Mouse (Mus musculus): ENCODE measurements around the gene Rara. TPM values are rescaled to one million over a fixed set of nuclear protein-coding genes. Genes with fewer than 3 reads are reported as not detected.
A peak's percentile ranks its signal among the peaks of the same experiment; 100 is the strongest.
"Not testable (repeated sequence)": the region's sequence is repeated elsewhere in the genome, so short reads cannot be mapped to it uniquely, and the experiment has no call there.

Rara gene
- polyA plus RNA-seq, 1 experiment from 2014 or later = 17.3 TPM

DNA sequence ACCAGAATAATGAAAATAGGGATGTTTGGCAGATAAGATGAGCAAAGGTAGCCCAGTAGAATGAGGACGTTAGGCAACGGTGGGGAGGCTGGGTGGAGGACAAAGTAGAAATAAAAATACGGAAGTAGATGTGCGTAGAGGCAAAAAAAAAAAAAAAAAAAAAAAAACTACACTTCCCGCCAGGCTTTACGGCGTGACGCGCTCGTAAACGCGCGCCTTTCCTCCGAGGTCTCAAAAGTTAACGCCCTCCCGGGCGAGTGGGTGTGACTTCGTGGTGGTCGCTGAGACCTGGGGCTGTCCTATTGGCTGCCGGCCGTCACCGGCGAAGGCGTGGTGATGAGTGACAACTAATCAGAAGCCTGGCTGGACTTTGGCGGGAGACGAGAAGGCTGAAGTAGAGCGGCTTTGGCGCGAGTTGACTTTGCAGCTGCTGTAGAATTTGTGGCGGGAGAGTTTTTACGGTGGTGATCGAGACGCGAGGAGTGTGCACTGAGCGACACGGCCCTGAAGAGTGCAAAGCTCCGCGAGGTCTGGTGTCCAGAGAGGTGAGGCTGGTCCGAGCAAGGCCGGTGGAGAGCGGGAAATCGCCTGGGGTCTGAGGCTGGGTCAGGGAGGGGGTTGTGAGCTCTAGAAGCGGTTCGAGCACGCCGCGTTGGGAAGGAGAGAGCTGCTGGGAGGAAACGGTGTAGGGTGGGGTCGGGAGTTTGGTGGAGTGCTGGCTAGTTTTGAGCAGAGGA lies 20.0 kb upstream of the Rara start, which contains the start of gene Cdc6:
Cdc6 (plus strand) TSS at position 365 of the 737 bp plus-strand sequence.
- peak within 1 kb of the TSS; percentile 97 for H3K4me2 ChIP-seq
- peak; percentile 96 for ATAC-seq (ENCODE audit: low FRiP score)
- no peaks in the 10 kb centered on the region for H3K27me3 ChIP-seq (replicated peaks)
- peaks cover 17% of the 10 kb centered on the region; the same call in 1 of the 2 replicates for H3K36me3 ChIP-seq
- under 1% methylated on average over 49 of the region's 49 CpGs for WGBS
- peak within 1 kb of the TSS; percentile 47 for H3K4me3 ChIP-seq (replicated peaks)
- H3K9ac ChIP-seq (replicated peaks) = no peak within 1 kb of the TSS
- H3K9me3 ChIP-seq (replicated peaks) = no peaks in the 10 kb centered on the region
- H3K27ac ChIP-seq (replicated peaks) = peak within 1 kb of the TSS; percentile 58
- peaks cover 19% of the 10 kb centered on the region for H3K4me1 ChIP-seq

DNA sequence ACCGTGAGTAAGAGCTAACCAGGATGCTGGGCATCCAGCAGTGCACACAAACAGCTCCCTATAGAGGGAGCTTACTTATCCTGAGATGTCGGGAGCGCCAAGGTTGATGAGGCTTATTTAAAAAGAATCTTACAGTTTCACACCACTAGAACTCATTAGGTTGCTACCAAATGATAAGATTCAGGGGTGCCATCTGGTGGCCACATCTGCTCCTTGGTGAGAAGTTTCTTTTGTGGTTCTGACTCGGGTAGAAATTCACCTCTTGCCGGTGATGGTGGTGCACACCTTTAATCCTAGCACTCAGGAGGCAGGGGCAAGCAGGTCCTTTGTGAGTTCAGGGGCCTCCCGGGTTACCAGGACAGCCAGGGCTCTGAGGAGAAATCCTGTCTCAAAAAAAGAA lies 18.0 kb upstream of the Rara start:
- Histone ChIP-seq H3K27me3 (replicated peaks) (no peaks in the 10 kb centered on the region), H3K9ac (replicated peaks) (no peak overlapping the region), H3K9me3 (replicated peaks) (no peaks in the 10 kb centered on the region), H3K4me2 (0 out of 2 replicates have a peak overlapping the region, but pooled peaks have one; percentile 97), H3K27ac (replicated peaks) (no peak overlapping the region), H3K4me3 (replicated peaks) (no peak overlapping the region), H3K36me3 (peaks cover 11% of the 10 kb centered on the region; the same call in 1 of the 2 replicates), H3K4me1 (peaks cover 24% of the 10 kb centered on the region)
- WGBS = 41% methylated on average over 6 of the region's 6 CpGs
- no peak for ATAC-seq (ENCODE audit: low FRiP score)

DNA sequence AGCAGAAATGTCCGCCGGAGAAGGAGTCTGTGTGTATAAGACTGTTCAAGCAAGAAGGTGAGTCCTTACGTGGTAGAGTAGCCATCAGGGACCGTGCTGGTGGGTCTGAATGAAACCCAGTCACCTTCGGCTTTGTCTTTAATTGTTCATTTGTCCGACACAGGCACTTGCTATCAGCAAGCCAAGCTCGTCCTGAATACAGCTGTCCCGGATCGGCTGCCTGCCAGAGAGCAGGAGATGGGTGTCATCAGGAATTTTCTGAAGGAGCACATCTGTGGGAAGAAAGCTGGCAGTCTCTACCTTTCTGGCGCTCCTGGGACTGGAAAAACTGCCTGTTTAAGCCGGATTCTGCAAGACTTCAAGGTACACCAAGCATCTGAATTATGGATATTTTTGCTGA lies 17.2 kb upstream of the Rara start:
- H3K27me3 ChIP-seq (replicated peaks) = no peaks in the 10 kb centered on the region
- peaks cover 29% of the 10 kb centered on the region for H3K4me1 ChIP-seq
- H3K9me3 ChIP-seq (replicated peaks) = no peaks in the 10 kb centered on the region
- H3K36me3 ChIP-seq = peaks cover 7% of the 10 kb centered on the region; the same call in 1 of the 2 replicates
- no peak for ATAC-seq (ENCODE audit: low FRiP score)
- H3K4me3 ChIP-seq (replicated peaks) = no peak overlapping the region
- H3K27ac ChIP-seq (replicated peaks) = no peak overlapping the region
- no peak overlapping the region for H3K9ac ChIP-seq (replicated peaks)
- WGBS = 92% methylated on average over 11 of the region's 11 CpGs
- H3K4me2 ChIP-seq = no peak overlapping the region

DNA sequence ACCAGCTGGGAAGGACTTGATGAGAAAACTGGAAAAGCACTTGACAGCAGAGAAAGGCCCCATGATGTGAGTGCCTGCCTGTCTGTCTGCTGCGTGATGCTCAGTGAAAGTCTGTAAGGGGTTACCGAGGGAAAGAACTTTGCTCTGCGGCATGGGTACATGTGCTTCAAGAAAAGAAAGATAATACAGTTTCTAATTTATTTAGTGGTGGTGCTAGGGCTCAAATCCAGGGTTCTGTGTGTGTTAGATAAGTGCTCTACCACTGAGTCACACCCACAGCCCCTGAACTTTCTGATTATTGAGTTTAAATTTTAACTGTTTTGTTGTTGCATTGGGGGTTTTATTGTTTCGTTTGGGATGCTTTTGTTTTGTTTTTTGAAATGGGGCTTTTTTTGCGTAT lies 16.1 kb upstream of the Rara start:
- Histone ChIP-seq H3K4me3 (replicated peaks) (no peak overlapping the region), H3K27me3 (replicated peaks) (no peaks in the 10 kb centered on the region), H3K4me2 (no peak overlapping the region), H3K4me1 (peaks cover 33% of the 10 kb centered on the region), H3K9me3 (replicated peaks) (no peaks in the 10 kb centered on the region), H3K27ac (replicated peaks) (no peak overlapping the region), H3K9ac (replicated peaks) (no peak overlapping the region), H3K36me3 (no peaks in the 10 kb centered on the region)
- 93% methylated on average over 5 of the region's 5 CpGs for WGBS
- no peak for ATAC-seq (ENCODE audit: low FRiP score)

DNA sequence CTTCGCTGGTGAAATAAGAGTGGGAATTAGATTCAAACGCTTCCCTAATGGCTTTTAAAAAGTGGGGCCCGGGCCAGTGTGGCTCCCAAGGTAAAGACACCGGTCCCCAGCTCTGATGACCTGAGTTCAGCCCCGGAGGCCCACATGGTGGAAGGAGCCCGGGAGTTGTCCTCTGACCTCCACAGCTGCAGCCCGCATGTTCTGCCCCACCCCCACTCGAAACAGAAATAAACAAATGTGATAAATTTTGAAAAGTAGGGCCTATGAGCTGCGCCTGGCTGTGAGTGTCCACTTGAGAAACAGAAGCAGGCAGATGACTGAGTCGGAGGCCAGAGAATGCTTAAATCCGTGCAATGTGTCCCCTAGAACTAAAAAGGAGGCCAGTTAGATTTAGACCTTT lies 13.4 kb upstream of the Rara start:
- Histone ChIP-seq H3K9ac (replicated peaks) (no peak overlapping the region), H3K4me1 (peaks cover 22% of the 10 kb centered on the region), H3K36me3 (no peaks in the 10 kb centered on the region), H3K4me2 (no peak overlapping the region), H3K9me3 (replicated peaks) (no peaks in the 10 kb centered on the region), H3K4me3 (replicated peaks) (no peak overlapping the region), H3K27me3 (replicated peaks) (no peaks in the 10 kb centered on the region), H3K27ac (replicated peaks) (no peak overlapping the region)
- 72% methylated on average over 11 of the region's 11 CpGs for WGBS
- ATAC-seq (ENCODE audit: low FRiP score) = no peak

DNA sequence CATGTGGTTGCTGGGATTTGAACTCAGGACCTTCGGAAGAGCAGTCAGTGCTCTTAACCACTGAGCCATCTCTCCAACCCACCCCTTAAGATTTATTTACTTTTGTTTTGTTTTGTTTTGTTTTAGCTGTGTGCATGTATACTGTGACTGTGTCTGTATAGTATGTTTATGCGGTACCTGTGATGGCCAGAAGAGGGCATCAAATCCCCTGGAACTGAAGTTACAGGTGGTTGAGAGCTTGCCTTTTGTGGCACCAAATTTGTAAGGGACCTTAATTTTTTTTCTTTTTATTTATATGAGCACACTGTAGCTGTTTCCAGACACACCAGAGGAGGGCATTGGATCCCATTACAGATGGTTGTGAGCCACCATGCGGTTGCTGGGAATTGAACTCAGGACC lies 11.2 kb upstream of the Rara start:
- ATAC-seq (ENCODE audit: low FRiP score); H3K36me3 ChIP-seq; H3K4me2 ChIP-seq; H3K9me3 ChIP-seq (replicated peaks); H3K4me3 ChIP-seq (replicated peaks); H3K27ac ChIP-seq (replicated peaks); H3K27me3 ChIP-seq (replicated peaks); H3K9ac ChIP-seq (replicated peaks): not testable (repeated sequence)
- 98% methylated on average over 3 of the region's 3 CpGs for WGBS
- H3K4me1 ChIP-seq = peaks cover 13% of the 10 kb centered on the region

DNA sequence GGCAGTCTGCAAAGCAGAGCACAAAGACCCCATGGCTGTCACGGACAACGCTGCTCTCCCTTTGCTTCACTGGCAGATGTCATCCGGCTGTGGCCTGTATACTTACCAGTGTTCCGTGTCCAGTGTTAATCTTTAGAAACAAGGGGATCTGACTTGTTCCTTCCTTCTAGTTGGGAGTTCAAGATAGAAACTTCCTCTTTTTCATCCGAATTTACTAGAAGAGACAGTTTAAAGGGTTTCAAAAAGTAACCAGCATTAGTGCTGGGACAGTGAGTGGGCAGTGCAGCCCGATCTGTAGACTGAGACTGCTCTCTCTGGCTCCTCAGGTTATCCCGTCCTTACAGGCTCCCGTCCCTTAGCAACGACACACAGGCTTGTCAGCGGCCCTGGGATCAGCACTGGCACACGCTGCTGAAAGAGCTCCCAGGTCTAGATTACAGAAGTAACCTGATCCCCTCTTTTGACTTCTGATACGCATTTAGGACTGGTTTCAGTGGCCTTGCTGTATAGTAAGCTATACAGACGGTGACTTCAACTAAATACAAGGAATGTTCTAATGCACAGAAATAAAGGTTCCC lies 10.1 kb upstream of the Rara start:
- WGBS = 78% methylated on average over 13 of the region's 13 CpGs
- H3K36me3 ChIP-seq = no peaks in the 10 kb centered on the region
- ATAC-seq (ENCODE audit: low FRiP score) = no peak
- no peaks in the 10 kb centered on the region for H3K27me3 ChIP-seq (replicated peaks)
- H3K4me3 ChIP-seq (replicated peaks) = no peak overlapping the region
- no peak overlapping the region for H3K9ac ChIP-seq (replicated peaks)
- H3K4me2 ChIP-seq = no peak overlapping the region
- no peaks in the 10 kb centered on the region for H3K9me3 ChIP-seq (replicated peaks)
- peaks cover 20% of the 10 kb centered on the region for H3K4me1 ChIP-seq
- H3K27ac ChIP-seq (replicated peaks) = no peak overlapping the region

DNA sequence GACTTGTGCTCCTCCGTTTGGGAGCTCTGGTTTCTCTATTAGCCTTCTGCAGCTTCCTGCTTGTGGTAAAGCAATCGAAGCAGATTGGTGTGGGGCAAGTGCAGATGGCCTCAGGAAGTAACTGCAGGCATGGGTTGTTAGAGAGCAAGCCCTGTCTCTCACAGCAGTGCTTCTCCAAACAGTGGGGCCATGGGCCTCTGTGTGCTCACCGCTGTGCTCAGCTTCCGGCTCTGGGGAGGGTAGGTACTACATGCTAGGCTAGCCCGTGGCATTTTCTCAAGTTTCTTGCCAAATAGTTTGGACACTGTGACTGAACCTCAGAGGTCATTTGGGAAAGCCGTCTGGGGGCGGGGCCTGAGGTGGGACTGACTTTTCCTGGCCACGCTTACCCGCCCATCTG lies 9.4 kb upstream of the Rara start:
- 82% methylated on average over 9 of the region's 9 CpGs for WGBS
- no peak overlapping the region for H3K4me3 ChIP-seq (replicated peaks)
- H3K9me3 ChIP-seq (replicated peaks) = no peaks in the 10 kb centered on the region
- no peak overlapping the region for H3K27ac ChIP-seq (replicated peaks)
- ATAC-seq (ENCODE audit: low FRiP score) = no peak
- H3K36me3 ChIP-seq = no peaks in the 10 kb centered on the region
- H3K9ac ChIP-seq (replicated peaks) = no peak overlapping the region
- H3K4me2 ChIP-seq = no peak overlapping the region
- H3K4me1 ChIP-seq = peaks cover 27% of the 10 kb centered on the region
- no peaks in the 10 kb centered on the region for H3K27me3 ChIP-seq (replicated peaks)

DNA sequence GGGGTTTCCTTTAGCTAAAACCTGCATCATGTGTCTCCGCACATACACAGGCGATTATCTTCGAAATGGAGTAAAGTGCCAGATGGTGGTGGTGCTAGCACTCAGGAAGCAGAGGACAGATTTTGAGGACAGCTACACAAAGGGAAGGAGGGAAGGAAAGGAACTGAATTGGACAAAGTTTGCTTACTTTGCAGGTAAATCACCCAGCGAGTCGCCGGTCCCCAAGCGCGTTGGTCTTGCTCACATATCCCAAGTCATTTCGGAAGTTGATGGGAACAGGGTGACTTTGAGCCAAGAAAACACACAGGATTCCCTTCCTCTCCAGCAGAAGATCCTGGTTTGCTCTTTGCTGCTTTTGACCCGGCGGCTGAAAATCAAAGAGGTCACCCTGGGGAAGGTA lies 8.6 kb upstream of the Rara start:
- no peak for ATAC-seq (ENCODE audit: low FRiP score)
- Histone ChIP-seq H3K36me3 (no peaks in the 10 kb centered on the region), H3K27me3 (replicated peaks) (no peaks in the 10 kb centered on the region), H3K4me3 (replicated peaks) (no peak overlapping the region), H3K4me1 (peaks cover 33% of the 10 kb centered on the region), H3K27ac (replicated peaks) (no peak overlapping the region), H3K4me2 (no peak overlapping the region), H3K9me3 (replicated peaks) (no peaks in the 10 kb centered on the region), H3K9ac (replicated peaks) (no peak overlapping the region)
- WGBS = 95% methylated on average over 11 of the region's 11 CpGs

DNA sequence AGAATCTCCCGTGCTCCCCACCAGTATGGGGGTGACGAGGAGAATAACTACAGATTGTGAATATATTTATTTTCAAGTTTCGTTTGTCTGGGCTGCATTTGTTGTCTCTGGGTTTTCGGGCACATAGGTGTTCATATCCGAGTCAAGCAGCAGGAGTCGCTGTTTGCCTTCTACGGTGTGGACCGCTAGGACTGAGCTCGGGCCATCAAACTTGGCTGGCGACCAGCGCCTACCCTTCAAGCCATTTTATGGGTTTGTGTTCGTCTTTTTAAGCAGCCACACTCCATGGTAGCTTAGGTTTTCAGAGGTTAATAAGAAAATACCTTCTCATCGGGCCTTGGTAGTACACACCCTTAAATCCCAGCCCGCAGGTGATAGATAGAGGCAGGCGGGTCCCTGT lies 5.8 kb upstream of the Rara start:
- not testable (repeated sequence) for H3K27ac ChIP-seq (replicated peaks); H3K36me3 ChIP-seq; H3K27me3 ChIP-seq (replicated peaks); H3K9me3 ChIP-seq (replicated peaks); H3K4me3 ChIP-seq (replicated peaks); H3K9ac ChIP-seq (replicated peaks); H3K4me2 ChIP-seq
- WGBS = 45% methylated on average over 15 of the region's 15 CpGs
- ATAC-seq (ENCODE audit: low FRiP score) = peak; percentile 54
- H3K4me1 ChIP-seq = peaks cover 47% of the 10 kb centered on the region

DNA sequence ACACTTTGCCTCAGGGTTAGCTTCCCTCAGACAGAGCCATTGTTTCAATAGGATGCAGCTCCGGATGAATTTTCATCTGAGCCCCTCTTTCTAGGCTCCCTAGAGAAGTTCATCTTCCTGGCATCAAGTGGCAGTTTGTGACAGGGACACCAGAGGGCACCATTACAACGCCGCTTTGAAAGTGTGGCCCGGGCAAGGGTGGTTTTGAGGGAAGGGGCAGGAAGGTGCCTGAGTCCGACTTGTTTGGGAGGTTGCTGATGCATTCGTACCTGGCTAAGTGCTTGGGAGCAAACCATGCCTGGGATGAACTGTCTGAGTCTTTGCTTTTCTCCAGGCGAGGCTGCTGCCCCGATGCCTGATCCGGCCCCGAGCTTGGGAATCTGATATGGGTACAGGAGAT lies 5.3 kb upstream of the Rara start:
- Histone ChIP-seq H3K4me1 (peaks cover 50% of the 10 kb centered on the region), H3K27ac (replicated peaks) (peak overlapping the region; percentile 65)
- not testable (repeated sequence) for H3K9me3 ChIP-seq (replicated peaks); H3K4me2 ChIP-seq; H3K27me3 ChIP-seq (replicated peaks); H3K4me3 ChIP-seq (replicated peaks); H3K9ac ChIP-seq (replicated peaks); H3K36me3 ChIP-seq
- ATAC-seq (ENCODE audit: low FRiP score) = peak; percentile 11; the same call in 1 of the 2 replicates
- WGBS = 50% methylated on average over 10 of the region's 10 CpGs

Data from neural tube, embryonic 15.5 days (tissue).